Mouse (Mus musculus) ES-CJ7 (cell line): ENCODE data around the gene Efna5.
A peak's percentile ranks its signal among the peaks of the same experiment; 100 is the strongest.

Experiments
- DNase-seq: peaks from one replicate; pipeline ENCODE4 v3.0.0; 2011; ENCODE audit warnings: low read depth, low spot score

Gene Efna5

GRCm38 (mm10) chr17:62881176-62881790, at the start of gene Efna5:
TSS of gene Efna5 (minus strand) at chr17:62881317.
- DNase-seq = no peak

DNA sequence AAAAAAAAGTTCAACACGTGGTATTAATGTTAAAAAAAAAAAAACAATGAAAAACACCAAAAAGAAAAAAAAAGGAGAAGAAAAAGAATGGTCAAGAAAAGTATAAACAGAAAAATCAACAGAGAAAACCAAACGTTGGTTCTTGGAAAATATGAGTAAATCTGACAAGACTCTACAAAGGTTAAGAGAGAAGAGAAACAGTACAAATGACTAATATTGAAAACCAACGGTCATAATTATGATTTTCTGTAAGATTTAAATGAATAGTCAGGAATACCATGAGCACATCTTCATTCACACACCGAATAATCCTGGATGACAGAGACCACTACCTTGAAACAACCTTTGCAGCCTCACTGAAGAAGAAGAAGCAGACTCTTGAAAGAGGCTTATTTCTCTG, 34.2 kb upstream of the Efna5 start:
- DNase-seq = no peak

GRCm38 (mm10) chr17:62905692-62906445, 24.8 kb upstream of the Efna5 start:
- DNase-seq = no peak

DNA sequence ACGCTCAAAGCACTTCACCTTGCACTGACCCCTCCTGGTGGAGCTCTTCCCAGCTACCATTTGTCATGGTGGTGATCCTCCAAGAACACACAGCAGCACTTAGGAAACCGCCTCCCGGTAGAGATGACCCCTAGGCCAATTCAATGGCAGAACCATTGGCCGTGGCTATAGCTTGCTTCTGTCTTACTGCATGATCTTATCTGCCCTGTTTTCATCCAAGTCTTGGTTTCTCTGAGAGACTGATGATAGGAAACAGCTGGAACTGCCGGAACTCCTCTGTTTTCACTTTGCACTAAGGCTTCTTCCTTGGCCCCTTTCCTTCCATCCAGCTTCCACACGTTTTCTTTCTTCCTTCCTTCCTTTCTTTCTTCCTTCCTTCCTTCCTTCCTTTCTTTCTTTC, 17.9 kb upstream of the Efna5 start:
- no peak for DNase-seq

DNA sequence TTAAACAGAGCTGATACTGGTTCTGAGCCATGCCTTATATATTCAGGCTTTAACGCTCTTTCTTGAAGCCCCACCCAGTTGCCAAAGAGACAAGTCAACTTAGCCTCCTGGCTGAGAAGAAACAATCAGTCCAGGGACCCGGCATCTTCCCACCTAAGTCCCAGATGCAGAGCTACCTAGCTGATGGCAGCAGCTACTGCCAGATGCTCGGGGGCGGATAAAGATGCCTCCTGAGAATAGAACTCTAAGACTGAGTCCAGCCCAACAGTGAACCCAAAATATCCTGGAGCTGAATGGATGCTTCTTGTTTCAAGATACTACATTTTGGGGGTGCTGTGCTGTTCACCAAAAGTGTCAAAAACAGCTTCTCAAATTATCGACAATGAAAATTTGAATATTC, 8.9 kb upstream of the Efna5 start:
- DNase-seq = no peak

GRCm38 (mm10) chr17:62884129-62884506, 3.0 kb upstream of the Efna5 start:
- DNase-seq = peak; percentile 72

DNA sequence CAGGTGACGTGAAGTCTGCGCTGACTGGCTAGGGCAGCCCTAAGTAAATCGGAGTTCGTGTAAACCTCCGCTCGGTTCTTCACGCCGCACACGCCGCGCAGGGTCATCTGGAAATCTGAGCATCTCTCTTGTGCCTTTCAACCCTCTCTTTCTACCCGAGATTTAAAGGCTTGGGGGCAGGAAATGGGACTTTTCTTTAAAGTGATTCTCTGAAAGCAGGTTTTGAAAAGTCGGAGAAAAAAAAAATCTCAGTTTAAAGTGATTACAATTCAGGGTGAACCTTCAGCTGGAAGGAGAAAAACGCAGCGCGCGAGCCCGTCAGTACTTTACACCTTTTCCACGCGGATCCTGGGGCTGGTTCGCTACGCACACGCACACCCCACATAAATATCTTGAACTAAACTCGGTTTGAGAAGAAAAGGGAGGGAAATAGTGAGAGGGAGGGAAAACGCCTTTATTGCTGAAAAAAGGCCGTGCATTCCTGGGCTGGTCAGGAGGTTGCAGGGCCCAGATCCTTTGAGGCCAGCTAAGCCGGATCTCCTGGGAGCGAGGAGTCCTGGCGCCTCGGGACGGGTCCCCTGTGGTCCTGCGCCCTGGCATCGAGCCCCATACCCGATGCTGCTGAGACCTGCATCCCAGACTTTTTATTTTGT, 2.5 kb upstream of the Efna5 start:
- peak; percentile 5 for DNase-seq

DNA sequence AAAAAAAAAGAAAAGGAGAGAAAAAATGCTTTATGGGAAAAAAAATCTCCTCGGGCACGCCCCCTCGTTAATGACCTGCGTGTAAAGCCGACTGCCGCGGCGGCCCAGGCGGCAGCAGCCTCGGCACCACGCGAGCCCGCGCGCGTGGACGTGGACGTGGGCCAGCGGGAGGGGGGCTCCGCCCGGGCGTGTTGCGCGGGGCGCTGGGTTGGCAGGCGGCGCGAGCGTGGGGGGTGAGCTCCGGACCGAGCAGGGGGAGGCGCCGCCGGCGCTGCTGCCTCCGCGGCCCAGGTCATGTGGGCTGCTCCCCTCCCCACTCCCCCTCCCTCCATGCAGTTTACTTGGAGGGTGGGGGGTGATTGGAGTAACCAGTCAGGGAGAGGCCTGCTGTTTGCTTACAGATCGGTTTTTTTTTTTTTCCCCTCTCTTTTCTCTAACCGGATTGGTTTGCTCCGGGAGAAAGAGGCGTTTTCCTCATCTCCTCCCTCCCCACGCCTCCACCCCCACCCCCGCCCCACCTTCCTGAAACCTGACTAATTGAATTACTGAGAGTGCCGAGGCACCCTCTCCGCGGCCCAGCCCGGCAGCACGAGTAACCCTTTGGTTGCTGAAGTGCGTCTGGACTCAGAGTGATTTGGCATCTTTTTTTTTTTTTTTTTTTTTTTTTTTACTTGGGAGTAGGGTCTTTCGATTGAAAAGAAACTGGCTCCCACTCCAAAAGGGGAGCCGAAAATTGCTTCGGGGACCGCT, 1.8 kb upstream of the Efna5 start:
- peak; percentile 95 for DNase-seq

DNA sequence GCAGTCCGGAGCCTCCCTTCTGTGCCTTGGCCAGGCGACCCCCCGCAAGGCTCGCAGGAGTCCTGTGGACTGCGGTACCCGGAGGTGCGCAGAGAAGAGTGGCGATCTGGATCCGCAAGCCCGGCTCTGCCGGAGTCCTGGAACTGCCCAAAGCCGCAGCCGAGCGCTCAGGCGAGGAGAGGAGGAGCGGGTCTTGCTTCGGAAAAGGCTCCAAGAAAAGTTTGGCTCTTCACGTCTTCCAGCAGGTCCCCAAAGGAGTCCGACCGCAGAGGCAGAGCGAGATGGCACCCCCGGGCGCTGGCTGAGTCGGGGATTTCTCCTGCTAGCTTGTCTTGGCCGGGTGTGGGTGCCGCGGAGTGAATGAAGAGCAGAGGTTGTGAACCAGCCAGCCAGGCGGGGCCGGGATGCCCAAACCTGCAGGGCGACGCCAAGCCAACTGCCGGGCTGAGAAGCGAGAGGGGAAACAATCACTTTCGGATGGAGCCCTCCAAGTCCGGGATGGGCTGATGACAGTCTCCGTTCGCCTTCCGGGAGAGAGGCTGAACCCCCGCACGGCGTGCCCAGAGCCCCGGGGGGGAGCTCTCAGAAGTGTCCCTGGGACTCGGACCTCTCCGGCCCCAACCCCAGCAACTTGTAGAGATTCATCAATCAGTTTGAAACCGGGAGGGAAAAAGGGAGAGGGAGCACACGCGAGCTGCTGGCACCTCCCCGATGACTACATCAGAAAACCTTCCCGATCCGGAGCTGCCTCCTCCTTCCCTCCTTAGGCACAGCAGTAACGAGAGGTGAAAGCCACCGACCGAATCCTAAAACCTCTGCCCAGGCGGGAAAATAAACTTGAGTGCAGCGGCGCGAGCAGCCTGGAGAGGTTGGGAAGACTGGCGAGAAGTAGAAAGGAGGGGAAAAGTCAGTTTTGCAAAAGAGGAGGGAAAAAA, 941 bp upstream of the Efna5 start:
- DNase-seq = peak; percentile 74

DNA sequence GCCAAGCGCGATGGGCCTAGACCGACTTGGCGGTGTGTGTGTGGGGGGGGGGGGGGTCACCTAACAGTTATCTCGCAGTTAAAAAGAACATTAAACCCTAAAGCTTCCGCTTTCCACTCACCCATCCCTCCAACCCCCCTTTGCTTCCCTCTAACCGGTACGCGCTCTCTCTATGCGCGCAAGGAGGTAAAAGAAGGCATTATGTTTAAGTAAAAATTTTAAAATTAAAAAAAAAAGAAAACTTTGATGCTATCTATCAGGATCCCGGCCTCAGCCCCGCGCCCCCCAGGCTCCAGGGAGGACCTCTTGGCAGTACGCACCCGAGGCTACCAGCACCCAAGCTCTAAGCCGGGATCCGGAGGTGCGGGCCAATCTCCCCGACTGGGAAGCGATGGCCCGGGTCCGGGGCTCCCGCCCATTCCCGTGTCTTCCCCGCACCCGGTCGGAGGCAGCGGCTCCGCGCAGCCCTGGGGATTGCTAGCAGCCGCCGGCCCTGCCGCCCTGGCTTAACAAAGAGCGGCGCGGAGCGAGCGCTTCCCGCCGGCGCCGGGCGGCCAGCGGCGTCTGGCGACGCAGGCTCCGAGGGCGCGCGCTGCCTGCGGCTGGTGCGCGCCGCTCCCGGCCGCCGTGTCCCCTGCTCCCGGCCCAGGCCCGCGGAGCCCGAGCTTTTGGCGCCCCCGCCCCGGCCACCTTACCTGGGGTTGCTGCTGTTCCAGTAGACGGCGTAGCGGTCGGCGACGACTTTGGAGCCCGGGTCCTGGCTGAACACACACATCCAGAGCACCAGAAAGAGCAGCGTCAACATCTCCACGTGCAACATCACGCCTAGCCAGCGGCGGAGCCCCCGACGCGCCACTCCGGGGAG, 574 bp downstream of the Efna5 start:
- DNase-seq = peak; percentile 66

GRCm38 (mm10) chr17:62879526-62880310, 1.4 kb downstream of the Efna5 start:
- DNase-seq = peak; percentile 33

DNA sequence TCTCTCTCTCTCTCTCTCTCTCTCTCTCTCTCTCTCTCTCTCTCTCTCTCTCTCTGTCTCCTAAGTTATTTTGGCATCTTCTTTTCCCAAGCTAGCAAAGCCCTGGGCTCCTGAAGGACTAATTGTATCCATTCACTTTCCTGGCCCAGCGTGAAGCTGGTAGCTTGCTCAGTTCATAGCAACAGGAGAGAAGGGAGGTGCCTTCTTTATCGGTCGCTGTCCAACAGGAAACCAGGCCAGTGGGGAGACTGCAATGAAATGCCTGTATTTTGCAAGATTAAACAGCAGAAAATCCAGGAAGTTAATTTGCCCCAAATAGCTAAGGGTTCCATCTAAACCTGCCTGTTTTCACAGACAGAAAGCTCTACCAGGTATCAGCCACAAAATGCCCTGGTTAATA, 5.4 kb downstream of the Efna5 start:
- DNase-seq = no peak

GRCm38 (mm10) chr17:62871928-62872327, 9.2 kb downstream of the Efna5 start:
- no peak for DNase-seq

DNA sequence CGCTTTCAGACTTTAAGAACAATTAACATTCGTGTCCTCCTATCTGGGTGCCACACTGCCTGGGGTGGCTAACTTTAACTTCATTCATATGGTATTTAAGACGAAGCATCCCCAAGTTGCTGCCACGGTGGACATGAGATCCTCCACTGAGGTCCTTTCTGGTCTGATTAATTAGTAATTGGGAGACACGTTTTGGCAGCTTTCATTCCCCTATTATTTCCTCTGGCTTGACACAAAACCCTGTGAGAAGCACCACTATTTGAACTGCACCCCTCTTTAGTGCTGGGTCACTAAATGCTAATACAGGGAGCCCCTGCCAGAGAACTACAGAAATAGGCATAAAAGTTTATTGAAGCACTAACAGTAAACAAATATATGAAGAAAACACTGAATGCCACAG, 9.9 kb downstream of the Efna5 start:
- no peak for DNase-seq

DNA sequence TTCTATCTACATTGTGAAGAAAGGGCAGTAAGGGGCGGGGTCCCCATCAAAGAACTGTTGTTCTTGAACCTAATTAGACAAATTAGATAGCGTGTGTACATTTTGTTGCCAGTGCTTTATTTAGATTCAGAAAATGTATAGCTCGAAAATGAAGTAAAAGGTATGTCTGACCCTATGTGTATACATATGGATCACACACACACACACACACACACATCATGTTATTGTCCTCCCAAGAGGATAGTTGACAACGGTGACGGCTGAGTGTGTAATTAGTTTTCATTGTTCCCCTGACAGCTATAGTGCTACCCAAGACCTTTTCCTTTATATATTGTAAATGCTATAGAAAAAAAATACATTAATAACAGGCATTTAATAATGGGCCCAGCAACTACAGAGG, 10.7 kb downstream of the Efna5 start:
- DNase-seq = no peak

DNA sequence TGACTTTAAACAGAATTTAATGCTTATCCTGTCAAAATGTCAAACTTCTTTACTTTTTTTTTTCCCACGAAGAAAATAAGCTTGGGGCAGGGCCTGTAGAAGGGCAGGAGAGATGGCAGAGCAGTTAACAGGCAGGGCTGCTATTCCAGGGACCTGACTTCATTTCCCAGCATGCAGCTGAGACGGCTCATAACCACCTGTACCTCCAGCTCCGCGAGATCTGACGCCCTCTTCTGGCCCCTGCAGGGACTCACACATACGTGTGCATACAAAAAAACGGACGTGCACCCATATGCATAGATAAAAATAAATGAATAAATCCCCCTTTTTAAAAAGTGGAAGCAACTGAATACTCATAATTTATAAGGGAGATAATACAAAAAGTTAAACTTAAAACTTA, 16.2 kb downstream of the Efna5 start:
- DNase-seq = peak; percentile 17

GRCm38 (mm10) chr17:62863004-62863403, 18.1 kb downstream of the Efna5 start:
- no peak for DNase-seq

GRCm38 (mm10) chr17:62862298-62862999, 18.7 kb downstream of the Efna5 start:
- peak; percentile 11 for DNase-seq

GRCm38 (mm10) chr17:62857275-62857674, 23.8 kb downstream of the Efna5 start:
- DNase-seq = no peak
